Mouse (Mus musculus) embryonic facial prominence, embryonic 12.5 days (tissue): ENCODE data around the gene Olfr12. TPM values are rescaled to one million over a fixed set of nuclear protein-coding genes. Genes with fewer than 3 reads are reported as not detected.

Source experiments
- ATAC-seq: fragments of 200-750 bp; cut with Nextera tagmentation; 2 replicates; pipeline ENCODE4 v1.8.0; 2017; ENCODE audit not compliant: insufficient number of reproducible peaks, insufficient read depth, low FRiP score, low TSS enrichment
- H3K27ac ChIP-seq: fragments of 300-500 bp; sonication (generic); 2 replicates; pipeline ENCODE4 v1.5.1; 2016; ENCODE audit warnings: mild to moderate bottlenecking
- H3K27me3 ChIP-seq: fragments of 300-500 bp; sonication (generic); 2 replicates; pipeline ENCODE4 v1.6.1; 2016; ENCODE audit warnings: mild to moderate bottlenecking, moderate library complexity
- H3K36me3 ChIP-seq: fragments of 300-500 bp; sonication (generic); 2 replicates; pipeline ENCODE4 v1.6.1; 2016; ENCODE audit warnings: mild to moderate bottlenecking
- H3K4me1 ChIP-seq: fragments of 300-500 bp; sonication (generic); 2 replicates; pipeline ENCODE4 v1.6.1; 2016
- H3K4me2 ChIP-seq: fragments of 300-500 bp; sonication (generic); replicated peaks from 2 replicates; pipeline ENCODE4 v1.6.1; 2016; ENCODE audit warnings: mild to moderate bottlenecking, moderate library complexity
- H3K4me3 ChIP-seq: fragments of 300-500 bp; sonication (generic); 2 replicates; pipeline ENCODE4 v1.5.1; 2016; ENCODE audit warnings: mild to moderate bottlenecking
- H3K9ac ChIP-seq: fragments of 300-500 bp; sonication (generic); 2 replicates; pipeline ENCODE4 v1.6.1; 2016; ENCODE audit warnings: mild to moderate bottlenecking, moderate library complexity
- H3K9me3 ChIP-seq: fragments of 300-500 bp; sonication (generic); 2 replicates; pipeline ENCODE4 v1.6.1; 2016; ENCODE audit warnings: mild to moderate bottlenecking, moderate library complexity
- WGBS: fragments of 180-500 bp; shearing (Covaris S2); methylation state at CpG from one replicate; pipeline ENCODE4 v1.1.7; 2016; 5-methylcytosine and 5-hydroxymethylcytosine counted together
- polyA plus RNA-seq: library from polyadenylated mRNA; unstranded; fragments of >200 nt; fragmentation: Nextera tagmentation; extraction: Ambion mirVana; gene quantifications from 2 replicates; pipeline ENCODE4 v1.2.1, GENCODE M21; 2016

The Olfr12 gene
- polyA plus RNA-seq, 1 experiment from 2014 or later: not detected

DNA sequence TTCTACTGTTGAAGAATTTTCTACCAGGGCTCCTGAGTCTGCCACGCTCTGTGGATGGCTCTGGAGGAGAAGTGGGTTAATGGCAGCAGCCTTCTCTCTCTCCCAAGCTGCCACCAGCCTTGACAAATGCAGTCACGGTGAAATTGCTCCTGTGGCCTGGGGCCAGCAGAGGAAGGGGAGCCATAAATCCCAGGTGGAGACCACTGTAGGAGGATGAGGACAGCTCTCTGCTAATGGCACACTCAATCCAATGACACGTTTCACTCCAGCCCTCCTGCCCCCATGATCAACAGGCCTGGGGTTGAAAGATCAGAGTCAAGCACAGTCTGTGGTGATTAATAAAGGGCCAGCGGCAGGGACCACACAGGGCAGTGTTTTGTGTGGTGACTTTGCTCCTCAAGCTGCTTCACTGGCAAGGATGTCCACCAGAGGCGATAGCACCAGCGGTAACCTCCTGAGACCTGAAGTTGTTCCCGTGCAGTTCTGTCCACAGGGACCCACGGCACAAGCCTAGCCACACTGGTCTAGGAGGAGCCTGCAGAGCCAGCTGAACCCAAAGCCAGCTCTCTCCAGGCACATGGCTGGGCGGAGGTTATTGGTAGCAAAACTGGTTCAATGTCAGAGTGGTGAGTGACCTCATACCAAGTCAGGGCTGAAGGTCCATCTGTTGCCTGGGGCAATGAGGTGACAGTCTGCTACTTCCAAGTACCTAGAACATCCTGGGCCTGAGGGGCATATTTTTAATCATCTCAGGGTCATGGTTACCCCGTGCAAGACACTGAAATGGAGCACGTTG lies 39.6 kb downstream of the Olfr12 start:
- no peaks in the 10 kb centered on the region for H3K4me1 ChIP-seq
- H3K9ac ChIP-seq: no peak overlapping the region
- H3K36me3 ChIP-seq: no peaks in the 10 kb centered on the region
- H3K27me3 ChIP-seq: no peaks in the 10 kb centered on the region
- H3K27ac ChIP-seq: no peak overlapping the region
- 76% methylated on average over 11 of the region's 11 CpGs for WGBS
- no peak overlapping the region for H3K4me2 ChIP-seq
- H3K4me3 ChIP-seq: no peak overlapping the region
- ATAC-seq: no peak
- no peaks in the 10 kb centered on the region for H3K9me3 ChIP-seq

DNA sequence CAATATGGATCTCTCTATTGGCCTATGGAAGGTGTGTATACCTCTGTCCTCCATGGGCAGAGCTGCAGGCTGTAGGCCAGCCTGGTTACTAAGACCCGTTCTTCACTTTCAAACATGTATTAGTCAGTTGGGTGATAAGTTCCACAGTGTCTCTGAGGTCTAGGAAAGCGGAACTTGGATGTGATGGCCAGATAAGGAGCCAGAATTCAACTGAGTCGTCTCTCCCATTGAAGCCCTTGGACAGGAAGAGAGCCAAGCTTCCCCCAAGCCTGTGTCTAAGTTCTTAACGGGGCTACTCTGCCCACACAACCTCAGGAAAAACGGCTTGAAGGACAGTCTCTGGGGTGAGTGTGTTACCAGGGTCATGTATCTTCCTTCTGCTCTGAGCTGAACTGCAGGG lies 41.8 kb downstream of the Olfr12 start:
- ATAC-seq: no peak
- no peak overlapping the region for H3K27ac ChIP-seq
- H3K4me3 ChIP-seq: no peak overlapping the region
- H3K9ac ChIP-seq: no peak overlapping the region
- WGBS: 66% methylated on average over 5 of the region's 5 CpGs
- no peaks in the 10 kb centered on the region for H3K36me3 ChIP-seq
- H3K4me2 ChIP-seq: no peak overlapping the region
- H3K9me3 ChIP-seq: no peaks in the 10 kb centered on the region
- no peaks in the 10 kb centered on the region for H3K4me1 ChIP-seq
- H3K27me3 ChIP-seq: no peaks in the 10 kb centered on the region

DNA sequence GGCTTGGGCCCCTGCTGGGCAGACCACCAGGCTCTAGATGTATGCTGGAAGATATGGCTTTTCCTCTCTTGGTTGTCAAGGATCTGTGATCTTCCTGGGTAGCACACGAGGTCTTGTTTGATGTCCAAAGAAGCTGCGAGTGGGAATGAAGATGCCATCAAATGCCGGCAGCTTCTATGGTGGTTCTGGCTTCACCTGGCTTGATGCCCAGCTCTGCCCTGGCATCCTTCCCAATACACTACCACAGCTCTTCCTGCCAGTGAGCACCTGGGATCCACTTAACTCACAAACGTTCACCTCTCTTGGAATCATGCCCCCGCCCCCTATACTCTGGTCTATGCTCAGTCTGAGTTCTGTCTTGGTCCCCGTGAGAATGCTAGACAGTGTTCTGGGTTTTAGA lies 49.5 kb downstream of the Olfr12 start:
- ATAC-seq: no peak
- H3K4me1 ChIP-seq: no peaks in the 10 kb centered on the region
- no peaks in the 10 kb centered on the region for H3K36me3 ChIP-seq
- no peak overlapping the region for H3K27ac ChIP-seq
- H3K27me3 ChIP-seq: no peaks in the 10 kb centered on the region
- H3K9ac ChIP-seq: no peak overlapping the region
- no peaks in the 10 kb centered on the region for H3K9me3 ChIP-seq
- no peak overlapping the region for H3K4me2 ChIP-seq
- 79% methylated on average over 6 of the region's 6 CpGs for WGBS
- H3K4me3 ChIP-seq: no peak overlapping the region

DNA sequence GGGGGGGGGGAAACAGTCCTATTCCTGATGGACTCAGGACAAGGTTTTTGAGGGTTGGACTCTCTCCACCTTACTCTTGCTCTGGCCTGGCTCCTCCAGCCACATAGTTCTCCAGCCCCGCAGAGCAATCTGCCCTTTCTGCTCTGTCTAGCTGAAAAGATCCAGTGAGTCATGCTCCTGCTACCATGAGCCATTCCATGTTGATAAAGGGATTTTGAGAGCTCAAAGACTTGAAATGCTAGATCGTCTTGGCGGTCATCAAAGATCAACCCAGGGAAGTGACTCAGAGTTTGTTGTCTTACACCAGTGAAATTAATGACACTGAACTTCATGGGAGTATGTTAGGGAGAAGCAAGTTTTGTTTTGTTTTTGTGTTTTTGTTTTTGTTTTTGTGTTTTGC lies 51.8 kb downstream of the Olfr12 start:
- WGBS: 92% methylated on average over 3 of the region's 3 CpGs
- Histone ChIP-seq H3K9ac (no peak overlapping the region), H3K9me3 (no peaks in the 10 kb centered on the region), H3K27me3 (no peaks in the 10 kb centered on the region), H3K27ac (no peak overlapping the region), H3K36me3 (no peaks in the 10 kb centered on the region), H3K4me2 (no peak overlapping the region), H3K4me1 (no peaks in the 10 kb centered on the region), H3K4me3 (no peak overlapping the region)
- ATAC-seq: no peak

DNA sequence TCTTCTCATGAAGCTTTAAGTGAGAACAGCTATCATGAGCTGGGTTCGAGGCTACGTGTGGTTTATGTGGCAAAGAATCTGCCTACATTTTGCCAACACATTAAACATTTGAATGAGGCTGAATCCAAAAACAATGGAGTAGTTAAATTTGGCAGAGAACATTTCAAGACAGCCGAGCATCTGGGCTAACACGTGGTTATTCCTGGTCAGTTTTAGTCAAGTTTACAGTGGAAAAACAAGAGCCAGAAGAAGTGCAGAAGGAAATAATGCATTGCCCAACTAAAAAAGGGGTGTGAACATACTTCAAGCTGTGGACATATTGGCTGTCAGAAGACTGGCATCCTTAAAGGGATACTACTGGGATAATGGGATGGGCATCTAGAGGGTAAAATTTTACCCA lies 53.7 kb downstream of the Olfr12 start:
- H3K27ac ChIP-seq: no peak overlapping the region
- H3K9me3 ChIP-seq: no peaks in the 10 kb centered on the region
- no peak for ATAC-seq
- no peaks in the 10 kb centered on the region for H3K27me3 ChIP-seq
- no peaks in the 10 kb centered on the region for H3K4me1 ChIP-seq
- no peak overlapping the region for H3K9ac ChIP-seq
- no peak overlapping the region for H3K4me2 ChIP-seq
- H3K4me3 ChIP-seq: no peak overlapping the region
- H3K36me3 ChIP-seq: no peaks in the 10 kb centered on the region
- whole genome bisulfite sequencing: 78% methylated on average over 4 of the region's 4 CpGs

Other genes starting within 250 kb of the Olfr12 start
- 255 and 278 TPM in 2 replicates for gene Ndufa10, start 143.9 kb upstream of the Olfr12 start, polyA plus RNA-seq
- gene Olfr1416, start 132.7 kb upstream of the Olfr12 start, polyA plus RNA-seq: not detected in 2 replicates
- not detected in 2 replicates for gene Olfr1415, start 121.7 kb upstream of the Olfr12 start, polyA plus RNA-seq
- gene Olfr1414, start 99.1 kb upstream of the Olfr12 start, polyA plus RNA-seq: not detected in 2 replicates
- not detected in 2 replicates for gene Olfr1413, start 46.5 kb upstream of the Olfr12 start, polyA plus RNA-seq
- not detected in 2 replicates for gene Olfr1412, start 32.0 kb upstream of the Olfr12 start, polyA plus RNA-seq
- not detected in 2 replicates for gene Olfr1411, start 23.4 kb upstream of the Olfr12 start, polyA plus RNA-seq
- not detected in 2 replicates for gene Olfr1410, start 12.0 kb upstream of the Olfr12 start, polyA plus RNA-seq
- gene Cops9, start 24.2 kb downstream of the Olfr12 start, polyA plus RNA-seq: 340 and 378 TPM in 2 replicates
- 0.17 TPM in 1 of 2 replicates, not detected in the other for gene Otos, start 31.1 kb downstream of the Olfr12 start, polyA plus RNA-seq
- 79.8 and 81.4 TPM in 2 replicates for gene Gpc1, start 213.9 kb downstream of the Olfr12 start, polyA plus RNA-seq